Mouse (Mus musculus) heart, embryonic 11.5 days (tissue): Measurements from ENCODE around the gene Otud3. TPM values are rescaled to one million over a fixed set of nuclear protein-coding genes. Genes with fewer than 3 reads are reported as not detected.

Experiments
- ATAC-seq: fragments of 200-750 bp; cut with Nextera tagmentation; replicated peaks from 2 replicates; pipeline ENCODE4 v1.8.0; 2017; ENCODE audit warnings: moderate library complexity; ENCODE audit not compliant: insufficient number of reproducible peaks, low FRiP score, low TSS enrichment
- H3K27ac ChIP-seq: fragments of 300-500 bp; sonication (generic); 2 replicates; pipeline ENCODE4 v1.5.1; 2014; ENCODE audit warnings: mild to moderate bottlenecking, low read depth, low read length
- H3K27me3 ChIP-seq: fragments of 300-500 bp; sonication (generic); 2 replicates; pipeline ENCODE4 v1.6.1; 2014; ENCODE audit warnings: mild to moderate bottlenecking, low read length, mixed read lengths; ENCODE audit not compliant: control insufficient read depth, insufficient read depth
- H3K36me3 ChIP-seq: fragments of 300-500 bp; sonication (generic); 2 replicates; pipeline ENCODE4 v1.6.1; 2014; ENCODE audit warnings: mild to moderate bottlenecking, low read length, moderate library complexity, mixed read lengths; ENCODE audit not compliant: control insufficient read depth, insufficient read depth
- H3K4me1 ChIP-seq: fragments of 300-500 bp; sonication (generic); 2 replicates; pipeline ENCODE4 v1.6.1; 2014; ENCODE audit warnings: low read length; ENCODE audit not compliant: control insufficient read depth, insufficient read depth
- H3K4me2 ChIP-seq: fragments of 300-500 bp; sonication (generic); 2 replicates; pipeline ENCODE4 v1.6.1; 2014; ENCODE audit warnings: mild to moderate bottlenecking, moderate library complexity
- H3K4me3 ChIP-seq: fragments of 300-500 bp; sonication (generic); 2 replicates; pipeline ENCODE4 v1.5.1; 2014; ENCODE audit warnings: low read depth, low read length
- H3K9ac ChIP-seq: fragments of 300-500 bp; sonication (generic); 2 replicates; pipeline ENCODE4 v1.6.1; 2014; ENCODE audit warnings: mild to moderate bottlenecking, low read depth, low read length, moderate library complexity
- H3K9me3 ChIP-seq: fragments of 300-500 bp; sonication (generic); replicated peaks from 2 replicates; pipeline ENCODE4 v1.6.1; 2016; ENCODE audit warnings: low read length; ENCODE audit not compliant: control insufficient read depth
- WGBS: fragments of 180-500 bp; shearing (Covaris S2); extraction: QIAGEN DNeasy Blood & Tissue Kit; methylation state at CpG from one replicate; pipeline ENCODE4 v1.1.7; 2014; ENCODE audit not compliant: insufficient replicate concordance; 5-methylcytosine and 5-hydroxymethylcytosine counted together
- polyA plus RNA-seq: library from polyadenylated mRNA; unstranded; fragments of >200 nt; fragmentation: Nextera tagmentation; extraction: Ambion mirVana; gene quantifications from 2 replicates; pipeline ENCODE4 v1.2.1, GENCODE M21; 2014

Gene Otud3
- polyA plus RNA-seq, 1 experiment from 2014 or later, result 3.4 TPM

DNA sequence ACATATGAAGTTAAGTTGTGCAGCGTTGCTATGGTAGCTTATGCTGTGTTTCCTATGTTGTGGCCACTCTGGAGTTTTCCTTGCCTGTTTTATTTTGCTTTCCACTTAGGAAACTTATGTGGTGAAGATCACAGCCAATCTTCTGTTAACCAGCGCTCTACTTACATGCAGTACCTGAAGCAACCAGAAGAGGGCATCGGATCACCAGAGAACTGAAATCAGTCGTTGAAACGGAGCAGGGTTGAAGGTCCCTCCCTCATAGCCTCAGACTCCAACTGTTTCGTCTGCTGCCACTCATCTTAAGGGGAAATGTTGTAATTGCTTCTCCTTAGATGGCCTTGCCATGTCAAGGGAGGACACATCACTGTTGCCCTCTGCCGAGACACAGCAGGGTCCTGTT is 47.3 kb downstream of the Otud3 start:
- H3K9me3 ChIP-seq, result 0 out of 2 replicates have a peak, but pooled peaks cover 3% of the 10 kb centered on the region
- H3K4me3 ChIP-seq, result no peak overlapping the region
- H3K27me3 ChIP-seq, result peaks cover 5% of the 10 kb centered on the region; the same call in 1 of the 2 replicates
- ATAC-seq, result no peak
- no peaks in the 10 kb centered on the region for H3K4me1 ChIP-seq
- no peak overlapping the region for H3K4me2 ChIP-seq
- no peak overlapping the region for H3K9ac ChIP-seq
- H3K36me3 ChIP-seq, result no peaks in the 10 kb centered on the region
- no peak overlapping the region for H3K27ac ChIP-seq
- 13% methylated on average over 7 of the region's 7 CpGs for WGBS

DNA sequence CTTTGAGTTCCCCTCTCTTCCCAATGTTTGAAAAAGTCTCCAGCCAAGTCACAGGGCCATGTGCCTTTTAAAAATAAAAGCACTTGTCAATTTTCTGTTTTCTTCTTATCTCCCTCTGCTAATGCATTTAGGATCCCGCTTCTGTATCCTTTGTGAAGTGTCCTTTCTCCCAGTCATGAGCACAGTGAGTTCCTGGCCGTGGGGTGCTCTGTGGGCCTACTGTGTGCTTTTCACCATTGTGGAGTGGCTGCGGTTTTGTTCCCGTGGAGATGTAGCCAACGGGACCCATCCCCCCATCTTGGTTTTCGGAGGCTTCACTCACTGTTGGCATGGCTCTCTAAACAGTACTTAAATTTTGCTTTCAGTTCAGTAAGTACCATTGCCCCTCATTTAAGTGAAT is 47.8 kb downstream of the Otud3 start:
- Histone ChIP-seq H3K4me2 (no peak overlapping the region), H3K27me3 (peaks cover 5% of the 10 kb centered on the region; the same call in 1 of the 2 replicates), H3K4me1 (no peaks in the 10 kb centered on the region), H3K4me3 (no peak overlapping the region), H3K9ac (no peak overlapping the region), H3K9me3 (0 out of 2 replicates have a peak, but pooled peaks cover under 1% of the 10 kb centered on the region), H3K36me3 (no peaks in the 10 kb centered on the region), H3K27ac (no peak overlapping the region)
- WGBS, result 55% methylated on average over 6 of the region's 6 CpGs
- no peak for ATAC-seq

DNA sequence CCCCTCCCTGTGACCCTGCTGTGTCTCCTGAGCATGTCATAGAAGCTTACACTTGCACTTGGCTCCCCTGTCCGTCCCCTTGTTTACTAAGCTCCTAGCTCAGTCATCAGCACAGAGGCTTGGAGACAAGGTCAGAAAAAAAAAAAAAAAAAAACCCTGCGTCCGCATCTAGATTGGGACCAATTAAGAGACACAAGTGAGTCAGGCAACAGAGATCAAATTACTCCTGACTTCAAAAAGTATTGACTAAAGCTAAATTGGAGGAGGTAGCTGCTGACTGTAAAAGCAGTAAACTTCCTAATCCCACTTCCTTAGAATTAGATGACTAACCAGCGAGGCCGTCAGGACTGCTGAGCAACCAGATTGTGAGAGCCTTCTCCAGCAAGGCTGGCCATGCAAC is 48.7 kb downstream of the Otud3 start:
- Histone ChIP-seq H3K27ac (no peak overlapping the region), H3K4me3 (no peak overlapping the region), H3K4me2 (no peak overlapping the region), H3K36me3 (no peaks in the 10 kb centered on the region), H3K9ac (no peak overlapping the region), H3K27me3 (peaks cover 5% of the 10 kb centered on the region; the same call in 1 of the 2 replicates), H3K9me3 (no peaks in the 10 kb centered on the region), H3K4me1 (no peaks in the 10 kb centered on the region)
- no peak for ATAC-seq
- WGBS, result 41% methylated on average over 5 of the region's 5 CpGs

DNA sequence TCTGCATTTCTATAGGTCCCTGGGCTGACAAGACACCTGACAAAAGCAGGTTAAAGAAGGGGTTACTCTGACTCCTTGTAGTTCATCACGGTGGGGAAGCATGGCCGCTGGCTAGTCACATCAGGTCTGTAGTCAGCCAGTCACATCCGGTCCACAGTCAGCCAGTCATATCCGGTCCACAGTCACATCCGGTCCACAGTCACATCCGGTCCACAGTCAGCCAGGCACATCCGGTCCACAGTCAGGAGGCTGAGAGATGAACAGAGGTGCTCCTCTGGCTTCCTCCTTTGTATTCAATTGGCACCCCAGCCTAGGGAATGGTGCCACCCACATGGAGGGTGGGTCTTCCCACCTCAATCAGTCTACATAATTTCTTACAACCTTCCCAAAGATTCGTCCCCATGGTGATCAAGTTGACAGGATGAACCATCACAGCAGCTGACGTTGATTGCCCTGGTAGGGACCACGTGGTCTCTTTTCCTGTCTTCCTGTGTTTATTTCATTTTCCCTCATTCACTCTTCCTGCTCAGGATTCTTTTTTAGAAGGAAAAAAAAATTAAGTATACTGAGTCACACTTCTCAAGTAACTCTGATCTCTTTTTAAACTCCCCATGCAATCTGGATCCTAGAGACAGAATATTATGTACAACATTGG is 50.3 kb downstream of the Otud3 start, which contains the start of gene Pla2g5:
TSS of gene Pla2g5 (minus strand) at position 139 of the 655 bp plus-strand sequence.
- H3K4me3 ChIP-seq, result no peak within 1 kb of the TSS
- no peak within 1 kb of the TSS for H3K27ac ChIP-seq
- H3K9ac ChIP-seq, result no peak within 1 kb of the TSS
- no peaks in the 10 kb centered on the region for H3K9me3 ChIP-seq
- H3K36me3 ChIP-seq, result no peaks in the 10 kb centered on the region
- no peak within 1 kb of the TSS for H3K4me2 ChIP-seq
- 61% methylated on average over 10 of the region's 10 CpGs for WGBS
- peaks cover 5% of the 10 kb centered on the region; the same call in 1 of the 2 replicates for H3K27me3 ChIP-seq
- no peak for ATAC-seq
- H3K4me1 ChIP-seq, result 0 out of 2 replicates have a peak, but pooled peaks cover 4% of the 10 kb centered on the region

DNA sequence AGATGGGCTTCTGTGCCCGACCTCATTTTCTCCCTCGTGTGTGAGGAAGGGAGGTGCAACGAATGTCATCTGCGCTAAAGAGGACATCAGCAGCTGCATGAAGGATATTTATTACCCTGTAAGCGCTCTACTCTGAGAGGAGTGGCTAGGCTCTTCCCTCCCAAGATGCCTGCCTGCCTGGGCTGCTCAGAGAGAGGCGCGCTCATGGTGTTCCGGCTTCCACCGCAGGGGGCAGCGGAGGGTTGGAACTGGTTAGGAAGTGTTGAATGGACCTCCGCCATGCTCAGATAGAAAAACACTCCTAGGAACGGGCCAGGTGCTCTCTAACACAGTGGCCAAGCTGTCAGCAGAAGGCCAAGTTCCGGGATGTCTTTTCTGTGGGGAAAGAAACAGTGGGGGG is 54.0 kb downstream of the Otud3 start:
- peak overlapping the region; percentile 22 for H3K4me3 ChIP-seq

DNA sequence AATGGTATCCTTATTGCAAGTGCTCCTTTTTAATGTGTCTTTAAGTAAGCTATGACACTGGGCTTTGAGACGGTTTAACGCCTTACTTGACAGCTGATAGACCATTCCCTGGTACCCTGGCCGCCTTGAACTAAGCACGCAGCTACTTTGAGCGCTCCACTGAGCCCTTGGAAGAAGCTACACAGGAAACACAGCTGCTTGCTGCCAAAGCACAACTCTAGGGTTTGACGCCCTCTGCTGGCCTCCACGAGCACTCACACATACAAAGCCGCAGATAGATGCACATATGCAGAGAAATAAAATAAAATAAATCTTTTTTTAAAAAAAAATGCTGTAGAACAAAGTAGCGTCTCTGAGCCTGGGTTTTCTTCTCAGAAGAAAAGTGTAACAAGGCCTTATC is 54.5 kb downstream of the Otud3 start:
- Histone ChIP-seq H3K4me2 (peak overlapping the region; percentile 55), H3K27ac (no peak overlapping the region), H3K36me3 (no peaks in the 10 kb centered on the region), H3K27me3 (no peaks in the 10 kb centered on the region), H3K9me3 (no peaks in the 10 kb centered on the region), H3K9ac (no peak overlapping the region), H3K4me3 (peak overlapping the region; percentile 22), H3K4me1 (0 out of 2 replicates have a peak, but pooled peaks cover 4% of the 10 kb centered on the region)
- WGBS, result 20% methylated on average over 9 of the region's 9 CpGs
- no peak for ATAC-seq

More for the DNA sequence above, 54.0 kb downstream of the Otud3 start:
- ATAC-seq, result 0 out of 2 replicates have a peak, but pooled peaks have one; percentile 62
- Histone ChIP-seq H3K36me3 (no peaks in the 10 kb centered on the region), H3K27ac (no peak overlapping the region), H3K9ac (no peak overlapping the region), H3K27me3 (no peaks in the 10 kb centered on the region), H3K4me1 (0 out of 2 replicates have a peak, but pooled peaks cover 4% of the 10 kb centered on the region), H3K9me3 (no peaks in the 10 kb centered on the region), H3K4me2 (peak overlapping the region; percentile 55)
- 3% methylated on average over 13 of the region's 13 CpGs for WGBS

DNA sequence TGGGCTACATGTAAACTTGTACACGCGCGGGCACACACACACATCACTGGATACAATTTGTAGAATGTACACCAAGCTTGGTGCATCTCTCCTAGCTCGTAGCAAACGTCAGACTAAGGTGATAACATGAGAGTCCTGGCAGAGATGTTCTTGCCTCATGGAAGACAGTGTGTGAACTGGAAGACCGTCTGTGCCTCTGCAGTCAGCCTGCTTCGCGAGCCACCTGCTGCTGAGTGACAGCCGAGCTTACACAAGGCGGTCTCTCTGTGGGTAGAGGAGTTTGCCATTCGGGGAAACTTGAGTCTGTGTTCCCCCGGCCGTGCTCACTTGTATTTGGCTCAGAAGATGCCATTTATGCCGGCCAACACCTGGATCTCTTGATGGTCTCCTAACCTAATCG is 55.3 kb downstream of the Otud3 start:
- H3K9me3 ChIP-seq, result no peaks in the 10 kb centered on the region
- H3K4me2 ChIP-seq, result no peak overlapping the region
- no peak overlapping the region for H3K9ac ChIP-seq
- 0 out of 2 replicates have a peak, but pooled peaks cover 4% of the 10 kb centered on the region for H3K4me1 ChIP-seq
- ATAC-seq, result no peak
- no peak overlapping the region for H3K4me3 ChIP-seq
- 66% methylated on average over 15 of the region's 15 CpGs for WGBS
- no peaks in the 10 kb centered on the region for H3K27me3 ChIP-seq
- no peak overlapping the region for H3K27ac ChIP-seq
- no peaks in the 10 kb centered on the region for H3K36me3 ChIP-seq

DNA sequence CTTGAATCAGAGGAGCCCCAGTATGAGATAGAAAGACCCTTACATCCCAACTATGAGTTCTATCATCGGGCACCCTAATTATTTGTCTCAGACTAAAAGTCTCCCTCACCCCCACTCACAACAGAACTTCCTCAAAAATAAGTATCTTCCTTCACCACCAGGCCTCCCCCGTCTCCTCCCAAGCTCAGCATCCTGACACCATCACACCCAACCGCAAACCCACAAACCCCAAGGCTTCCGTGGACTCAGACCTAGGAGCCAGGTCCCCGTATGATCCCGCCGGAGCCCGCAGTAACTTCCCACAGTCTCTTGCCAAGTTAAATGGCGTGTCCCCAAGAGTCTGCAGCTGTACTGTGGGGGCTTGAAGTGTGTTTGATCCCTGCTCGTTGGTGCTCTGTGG is 56.2 kb downstream of the Otud3 start:
- no peak overlapping the region for H3K9ac ChIP-seq
- H3K9me3 ChIP-seq, result no peaks in the 10 kb centered on the region
- 82% methylated on average over 10 of the region's 10 CpGs for WGBS
- no peak overlapping the region for H3K27ac ChIP-seq
- no peaks in the 10 kb centered on the region for H3K36me3 ChIP-seq
- H3K4me2 ChIP-seq, result no peak overlapping the region
- no peaks in the 10 kb centered on the region for H3K27me3 ChIP-seq
- no peak overlapping the region for H3K4me3 ChIP-seq
- ATAC-seq, result no peak
- 0 out of 2 replicates have a peak, but pooled peaks cover 4% of the 10 kb centered on the region for H3K4me1 ChIP-seq

DNA sequence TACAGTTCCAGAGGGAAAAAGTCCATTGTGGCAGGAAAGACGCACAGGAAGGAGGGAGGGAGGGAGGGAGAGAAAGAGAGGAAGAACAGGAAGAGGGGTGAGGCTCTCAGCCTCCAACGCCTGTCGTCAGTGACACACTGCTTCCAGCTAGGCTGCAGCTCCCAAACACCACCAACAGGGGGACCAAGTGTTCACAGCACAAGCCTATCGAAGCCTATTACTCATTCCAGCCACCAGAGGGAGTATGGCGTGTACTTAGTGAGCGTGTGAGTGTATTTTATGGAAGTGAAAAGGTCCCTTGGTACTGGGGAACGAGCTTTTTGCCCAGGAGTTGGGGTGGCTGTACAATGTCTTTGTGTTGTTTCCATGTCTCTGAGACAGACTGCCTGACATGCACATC is 57.3 kb downstream of the Otud3 start:
- Histone ChIP-seq H3K36me3 (no peaks in the 10 kb centered on the region), H3K4me3 (no peak overlapping the region), H3K4me1 (0 out of 2 replicates have a peak, but pooled peaks cover 4% of the 10 kb centered on the region), H3K9me3 (no peaks in the 10 kb centered on the region), H3K27me3 (no peaks in the 10 kb centered on the region), H3K4me2 (no peak overlapping the region), H3K9ac (no peak overlapping the region), H3K27ac (no peak overlapping the region)
- no peak for ATAC-seq
- WGBS, result 27% methylated on average over 7 of the region's 7 CpGs
